Mouse (Mus musculus): Measurements from ENCODE around the gene Gm49366. TPM values are rescaled to one million over a fixed set of nuclear protein-coding genes. Genes with fewer than 3 reads are reported as not detected.
"Not testable (repeated sequence)": the region's sequence is repeated elsewhere in the genome, so short reads cannot be mapped to it uniquely, and the experiment has no call there.

The Gm49366 gene
- polyA plus RNA-seq, 1 experiment from 2014 or later: not detected

DNA sequence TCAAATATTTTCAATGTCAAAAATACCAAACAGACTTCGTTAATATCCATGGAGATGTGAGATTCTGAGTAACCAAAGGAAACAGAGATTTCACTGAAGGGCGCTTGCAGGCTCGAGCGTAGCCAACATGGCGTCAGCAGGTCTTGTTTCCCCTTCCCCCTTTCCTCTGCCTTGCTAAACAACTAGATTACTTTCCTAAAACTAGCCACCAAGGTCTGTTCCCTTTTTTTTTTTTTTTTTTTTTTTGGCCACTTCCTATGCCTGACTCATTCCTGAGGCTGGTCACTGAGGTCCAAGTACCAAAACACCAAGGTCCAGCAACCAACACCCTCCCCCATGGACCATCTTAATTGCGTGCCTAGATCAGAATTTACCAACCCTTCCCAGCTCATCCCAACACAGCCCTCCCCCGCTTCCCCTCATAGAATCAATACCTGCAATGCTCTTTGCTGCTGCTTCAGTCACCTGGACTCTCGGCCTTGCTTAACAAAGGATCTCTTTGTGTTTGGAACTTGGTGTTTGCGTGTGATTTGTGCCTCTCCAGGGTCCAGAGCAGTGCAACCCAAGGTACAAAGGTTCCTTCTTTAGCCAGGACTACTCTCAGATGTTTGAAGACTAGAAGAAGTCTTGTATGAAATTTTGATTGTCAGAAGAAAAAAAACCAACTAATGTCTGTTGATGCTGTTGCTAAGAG, 15.5 kb upstream of the Gm49366 start:
- ATAC-seq (replicated peaks; ENCODE audit: insufficient number of reproducible peaks, low FRiP score, low TSS enrichment, low read depth) (no peak), DNase-seq (ENCODE audit: low spot score) (no peak)
- Histone ChIP-seq H3K27me3 (ENCODE audit: control insufficient read depth, insufficient read depth, low read length) (no peaks in the 10 kb centered on the region), H3K27ac (replicated peaks; ENCODE audit: low read depth, low read length) (no peak overlapping the region), H3K4me3 (ENCODE audit: low read depth, low read length) (no peak overlapping the region), H3K9me3 (replicated peaks; ENCODE audit: control insufficient read depth, low read length) (no peaks in the 10 kb centered on the region), H3K9ac (replicated peaks; ENCODE audit: low read length) (no peak overlapping the region), H3K36me3 (replicated peaks; ENCODE audit: control insufficient read depth, insufficient read depth, low read depth, low read length) (no peaks in the 10 kb centered on the region), H3K4me2 (ENCODE audit: low read depth, low read length) (no peak overlapping the region), H3K4me1 (ENCODE audit: control insufficient read depth, insufficient read depth, low read length) (no peaks in the 10 kb centered on the region)
- 77% methylated on average over 9 of the region's 9 CpGs for WGBS

DNA sequence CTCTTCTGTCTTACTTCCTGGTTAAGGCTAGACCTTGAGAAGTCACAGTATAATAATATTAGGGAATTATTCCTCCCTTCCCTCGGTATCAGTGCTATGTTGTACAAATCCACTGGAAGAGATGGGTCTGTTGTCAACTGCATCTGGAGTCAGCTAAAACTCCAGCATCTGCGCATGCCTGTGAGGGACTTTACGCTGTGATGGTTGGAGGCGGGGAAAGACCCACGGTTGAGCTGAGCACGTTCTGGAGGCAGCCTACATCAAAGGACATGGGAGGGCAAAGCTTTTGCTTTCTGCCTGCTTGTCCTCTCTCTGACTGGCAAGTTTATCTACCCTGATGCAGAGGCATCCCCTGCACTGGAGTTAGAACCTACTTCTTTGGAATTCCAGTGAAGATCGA, 12.8 kb upstream of the Gm49366 start:
- no peaks in the 10 kb centered on the region for H3K27me3 ChIP-seq (ENCODE audit: control insufficient read depth, insufficient read depth, low read length)
- ATAC-seq (replicated peaks; ENCODE audit: insufficient number of reproducible peaks, low FRiP score, low TSS enrichment, low read depth) (no peak), DNase-seq (ENCODE audit: low spot score) (no peak)
- H3K9me3 ChIP-seq (replicated peaks; ENCODE audit: control insufficient read depth, low read length): no peaks in the 10 kb centered on the region
- no peak overlapping the region for H3K4me3 ChIP-seq (ENCODE audit: low read depth, low read length)
- no peak overlapping the region for H3K27ac ChIP-seq (replicated peaks; ENCODE audit: low read depth, low read length)
- WGBS: 89% methylated on average over 7 of the region's 7 CpGs
- H3K4me1 ChIP-seq (ENCODE audit: control insufficient read depth, insufficient read depth, low read length): no peaks in the 10 kb centered on the region
- H3K36me3 ChIP-seq (replicated peaks; ENCODE audit: control insufficient read depth, insufficient read depth, low read depth, low read length): no peaks in the 10 kb centered on the region
- H3K4me2 ChIP-seq (ENCODE audit: low read depth, low read length): no peak overlapping the region
- H3K9ac ChIP-seq (replicated peaks; ENCODE audit: low read length): no peak overlapping the region

DNA sequence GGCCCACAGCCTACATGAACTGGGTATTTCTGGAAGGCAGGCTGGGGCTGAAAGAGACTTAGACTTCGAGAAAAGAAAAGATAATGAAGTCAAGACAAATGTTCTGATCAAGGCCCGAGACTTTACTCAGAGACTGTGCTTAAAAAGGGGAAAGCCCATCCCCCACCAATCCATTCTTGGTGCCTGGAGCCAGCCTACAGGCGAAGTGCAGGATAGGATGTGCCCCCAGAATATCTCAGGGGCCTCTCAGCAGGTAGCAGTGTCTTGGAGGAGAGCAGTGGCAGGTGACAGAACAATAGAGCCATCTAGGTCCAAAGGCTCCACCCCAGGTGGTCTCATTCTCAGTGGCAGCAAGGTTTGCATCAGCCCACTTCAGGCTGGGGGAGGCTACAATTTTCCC, 10.4 kb upstream of the Gm49366 start:
- H3K27ac ChIP-seq (replicated peaks; ENCODE audit: low read depth, low read length); H3K4me2 ChIP-seq (ENCODE audit: low read depth, low read length); ATAC-seq (replicated peaks; ENCODE audit: insufficient number of reproducible peaks, low FRiP score, low TSS enrichment, low read depth); DNase-seq (ENCODE audit: low spot score); H3K9me3 ChIP-seq (replicated peaks; ENCODE audit: control insufficient read depth, low read length); H3K9ac ChIP-seq (replicated peaks; ENCODE audit: low read length); H3K27me3 ChIP-seq (ENCODE audit: control insufficient read depth, insufficient read depth, low read length); H3K4me3 ChIP-seq (ENCODE audit: low read depth, low read length); H3K36me3 ChIP-seq (replicated peaks; ENCODE audit: control insufficient read depth, insufficient read depth, low read depth, low read length); H3K4me1 ChIP-seq (ENCODE audit: control insufficient read depth, insufficient read depth, low read length): not testable (repeated sequence)
- 44% methylated on average over 3 of the region's 3 CpGs for WGBS

DNA sequence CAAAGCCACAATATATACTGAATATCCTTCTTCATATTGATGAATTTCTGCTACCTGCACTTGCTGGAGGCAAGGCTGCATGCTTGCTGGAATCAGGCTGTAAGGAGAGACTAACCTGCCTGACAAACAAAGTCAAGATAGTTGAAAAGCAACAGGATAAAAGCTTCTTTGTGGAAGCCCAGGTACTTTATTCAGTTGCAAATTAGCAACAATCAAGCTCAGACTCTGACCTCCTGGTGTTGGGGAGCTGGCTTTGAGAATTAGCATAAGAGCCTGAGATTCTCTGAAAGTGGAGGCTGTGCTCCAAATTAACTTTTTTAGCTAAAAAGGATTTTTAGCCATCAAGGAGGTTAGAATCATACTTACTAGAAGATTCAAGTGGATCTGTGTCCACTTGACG, 9.7 kb upstream of the Gm49366 start:
- H3K36me3 ChIP-seq (replicated peaks; ENCODE audit: control insufficient read depth, insufficient read depth, low read depth, low read length); H3K9me3 ChIP-seq (replicated peaks; ENCODE audit: control insufficient read depth, low read length); H3K9ac ChIP-seq (replicated peaks; ENCODE audit: low read length); H3K27me3 ChIP-seq (ENCODE audit: control insufficient read depth, insufficient read depth, low read length); DNase-seq (ENCODE audit: low spot score); H3K4me3 ChIP-seq (ENCODE audit: low read depth, low read length); H3K27ac ChIP-seq (replicated peaks; ENCODE audit: low read depth, low read length); H3K4me2 ChIP-seq (ENCODE audit: low read depth, low read length); H3K4me1 ChIP-seq (ENCODE audit: control insufficient read depth, insufficient read depth, low read length); ATAC-seq (replicated peaks; ENCODE audit: insufficient number of reproducible peaks, low FRiP score, low TSS enrichment, low read depth): not testable (repeated sequence)
- WGBS: 85% methylated on average over 1 of the region's 1 CpGs

DNA sequence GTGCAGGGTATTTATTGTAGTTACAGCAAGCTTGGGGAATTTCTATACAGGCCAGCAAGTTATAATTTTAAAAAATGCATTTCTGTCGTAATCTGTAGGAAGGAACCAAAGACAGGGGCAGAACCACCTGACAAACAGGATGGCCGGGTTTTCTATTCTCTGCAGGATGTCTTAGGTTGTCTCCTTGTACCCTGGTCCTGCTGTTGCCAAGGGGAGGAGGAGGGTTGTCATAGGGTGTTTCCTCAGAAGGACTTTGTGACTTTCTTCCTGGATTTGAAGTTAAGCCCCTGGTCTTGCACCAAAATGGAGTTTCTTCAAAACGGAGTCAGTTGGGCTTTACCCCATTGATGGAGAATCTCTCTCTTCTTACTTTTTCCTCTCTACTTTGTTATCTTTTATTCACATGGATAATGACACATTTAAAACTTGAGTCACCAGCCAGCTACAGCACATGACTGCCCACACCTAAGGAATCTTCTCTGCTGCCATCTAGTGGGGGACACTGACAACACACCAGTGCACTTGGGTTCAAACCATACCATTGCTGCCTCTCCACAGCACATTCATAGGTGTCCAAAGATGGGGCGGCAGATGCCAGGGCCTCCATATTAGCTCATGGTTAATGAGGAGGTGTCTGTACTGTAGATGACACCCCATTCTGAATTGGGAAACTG, 7.9 kb upstream of the Gm49366 start:
- Histone ChIP-seq H3K4me3 (ENCODE audit: low read depth, low read length) (no peak overlapping the region), H3K9ac (replicated peaks; ENCODE audit: low read length) (no peak overlapping the region), H3K9me3 (replicated peaks; ENCODE audit: control insufficient read depth, low read length) (no peaks in the 10 kb centered on the region), H3K27me3 (ENCODE audit: control insufficient read depth, insufficient read depth, low read length) (no peaks in the 10 kb centered on the region), H3K36me3 (replicated peaks; ENCODE audit: control insufficient read depth, insufficient read depth, low read depth, low read length) (no peaks in the 10 kb centered on the region), H3K27ac (replicated peaks; ENCODE audit: low read depth, low read length) (no peak overlapping the region), H3K4me2 (ENCODE audit: low read depth, low read length) (no peak overlapping the region), H3K4me1 (ENCODE audit: control insufficient read depth, insufficient read depth, low read length) (no peaks in the 10 kb centered on the region)
- ATAC-seq (replicated peaks; ENCODE audit: insufficient number of reproducible peaks, low FRiP score, low TSS enrichment, low read depth) (peak; percentile 65; the same call in 1 of the 2 replicates), DNase-seq (ENCODE audit: low spot score) (peak; percentile 85)
- 77% methylated on average over 4 of the region's 4 CpGs for WGBS

DNA sequence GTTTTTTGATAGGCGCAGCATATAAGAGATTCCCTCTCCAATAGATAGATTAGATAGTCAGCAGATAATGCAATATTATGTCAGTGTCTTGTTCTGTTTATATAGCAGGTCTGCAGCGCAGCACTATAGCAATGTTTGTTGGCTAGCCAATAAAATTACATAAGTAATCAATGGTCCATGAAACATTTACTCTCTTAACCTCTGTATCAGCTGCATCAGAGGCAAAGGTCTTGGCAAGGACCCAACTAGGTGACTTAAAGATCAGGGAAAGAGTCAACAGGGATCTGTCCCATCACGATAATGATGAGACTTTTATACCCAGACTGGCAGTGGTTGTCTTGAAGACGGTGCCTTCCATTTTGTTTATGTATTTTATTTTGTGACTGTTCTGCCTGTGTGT, 5.9 kb upstream of the Gm49366 start:
- ATAC-seq (replicated peaks; ENCODE audit: insufficient number of reproducible peaks, low FRiP score, low TSS enrichment, low read depth) (no peak), DNase-seq (ENCODE audit: low spot score) (no peak)
- Histone ChIP-seq H3K27ac (replicated peaks; ENCODE audit: low read depth, low read length) (no peak overlapping the region), H3K4me1 (ENCODE audit: control insufficient read depth, insufficient read depth, low read length) (no peaks in the 10 kb centered on the region), H3K4me2 (ENCODE audit: low read depth, low read length) (no peak overlapping the region), H3K9ac (replicated peaks; ENCODE audit: low read length) (no peak overlapping the region), H3K9me3 (replicated peaks; ENCODE audit: control insufficient read depth, low read length) (no peaks in the 10 kb centered on the region), H3K27me3 (ENCODE audit: control insufficient read depth, insufficient read depth, low read length) (no peaks in the 10 kb centered on the region), H3K4me3 (ENCODE audit: low read depth, low read length) (no peak overlapping the region), H3K36me3 (replicated peaks; ENCODE audit: control insufficient read depth, insufficient read depth, low read depth, low read length) (no peaks in the 10 kb centered on the region)
- WGBS: 92% methylated on average over 4 of the region's 4 CpGs

DNA sequence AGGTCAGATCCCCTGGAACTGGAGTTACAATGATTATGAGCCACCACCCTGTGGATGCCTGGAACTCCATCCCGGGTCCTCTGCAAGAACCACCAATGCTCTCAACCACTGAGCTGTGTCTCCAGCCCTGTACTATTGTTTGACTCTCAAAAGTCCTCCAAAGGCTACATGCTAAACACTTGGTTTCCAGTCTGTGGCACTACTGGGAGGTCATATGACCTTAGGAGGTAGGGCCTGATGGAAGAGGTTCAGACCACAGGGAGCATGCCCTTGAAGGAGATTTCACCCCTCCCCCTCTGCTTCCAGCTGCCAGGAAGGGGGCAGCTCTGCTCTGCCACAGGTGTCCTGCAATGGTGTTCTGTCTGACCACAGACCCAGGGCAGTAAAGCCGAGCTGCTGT, 5.4 kb upstream of the Gm49366 start:
- not testable (repeated sequence) for H3K27me3 ChIP-seq (ENCODE audit: control insufficient read depth, insufficient read depth, low read length); H3K27ac ChIP-seq (replicated peaks; ENCODE audit: low read depth, low read length); H3K36me3 ChIP-seq (replicated peaks; ENCODE audit: control insufficient read depth, insufficient read depth, low read depth, low read length); H3K4me1 ChIP-seq (ENCODE audit: control insufficient read depth, insufficient read depth, low read length); ATAC-seq (replicated peaks; ENCODE audit: insufficient number of reproducible peaks, low FRiP score, low TSS enrichment, low read depth); H3K4me2 ChIP-seq (ENCODE audit: low read depth, low read length); H3K4me3 ChIP-seq (ENCODE audit: low read depth, low read length); DNase-seq (ENCODE audit: low spot score); H3K9me3 ChIP-seq (replicated peaks; ENCODE audit: control insufficient read depth, low read length); H3K9ac ChIP-seq (replicated peaks; ENCODE audit: low read length)
- WGBS: 84% methylated on average over 2 of the region's 2 CpGs

DNA sequence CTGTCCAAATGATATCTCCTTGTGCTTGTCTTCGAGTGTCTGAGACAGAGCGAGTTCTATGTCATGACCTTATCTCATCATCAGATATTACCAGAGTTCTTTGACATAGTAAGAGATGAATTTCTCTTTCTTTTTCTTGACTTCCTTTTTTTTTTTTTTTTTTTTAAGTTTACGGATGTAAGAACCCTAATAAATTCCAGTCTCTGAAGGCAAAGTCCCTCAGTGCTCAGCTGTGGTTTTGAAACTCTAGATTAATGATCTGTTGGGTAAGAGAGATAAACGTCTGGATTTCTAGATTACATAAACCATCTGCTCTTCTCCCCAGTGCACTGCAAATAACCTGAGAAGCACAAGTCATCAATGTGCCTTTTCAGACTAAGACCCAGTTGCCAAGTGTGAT, 4.6 kb upstream of the Gm49366 start:
- WGBS: 74% methylated on average over 4 of the region's 4 CpGs

More for the DNA sequence above, 4.6 kb upstream of the Gm49366 start:
- Histone ChIP-seq H3K9me3 (replicated peaks; ENCODE audit: control insufficient read depth, low read length) (no peaks in the 10 kb centered on the region), H3K4me2 (ENCODE audit: low read depth, low read length) (no peak overlapping the region), H3K4me3 (ENCODE audit: low read depth, low read length) (no peak overlapping the region), H3K4me1 (ENCODE audit: control insufficient read depth, insufficient read depth, low read length) (no peaks in the 10 kb centered on the region), H3K36me3 (replicated peaks; ENCODE audit: control insufficient read depth, insufficient read depth, low read depth, low read length) (no peaks in the 10 kb centered on the region), H3K9ac (replicated peaks; ENCODE audit: low read length) (no peak overlapping the region), H3K27ac (replicated peaks; ENCODE audit: low read depth, low read length) (no peak overlapping the region), H3K27me3 (ENCODE audit: control insufficient read depth, insufficient read depth, low read length) (no peaks in the 10 kb centered on the region)
- DNase-seq (ENCODE audit: low spot score) (no peak), ATAC-seq (replicated peaks; ENCODE audit: insufficient number of reproducible peaks, low FRiP score, low TSS enrichment, low read depth) (no peak)
